Mouse (Mus musculus): ENCODE measurements around the gene Neu1.

Neu1 gene

GRCm38 (mm10) chr17:34902895-34903294 is 28.2 kb upstream of the Neu1 start:
- no peak for DNase-seq (ENCODE audit: low spot score)

GRCm38 (mm10) chr17:34910982-34911381 is 20.1 kb upstream of the Neu1 start:
- DNase-seq (ENCODE audit: low spot score): no peak

- DNase-seq (ENCODE audit: low spot score): no peak
Measured at GRCm38 (mm10) chr17:34911945-34912351, 19.1 kb upstream of the Neu1 start.

GRCm38 (mm10) chr17:34913930-34914665 is 17.0 kb upstream of the Neu1 start, which contains the start of gene Slc44a4:
TSS of gene Slc44a4 (plus strand) at chr17:34914466.
- no peak for DNase-seq (ENCODE audit: low spot score)

GRCm38 (mm10) chr17:34915410-34915831 is 15.6 kb upstream of the Neu1 start:
- no peak for DNase-seq (ENCODE audit: low spot score)

GRCm38 (mm10) chr17:34916316-34916715 is 14.7 kb upstream of the Neu1 start:
- DNase-seq (ENCODE audit: low spot score): no peak

GRCm38 (mm10) chr17:34917188-34917587 is 13.9 kb upstream of the Neu1 start:
- DNase-seq (ENCODE audit: low spot score): no peak

GRCm38 (mm10) chr17:34922939-34923338 is 8.1 kb upstream of the Neu1 start:
- DNase-seq (ENCODE audit: low spot score): no peak

GRCm38 (mm10) chr17:34924258-34924657 is 6.8 kb upstream of the Neu1 start:
- no peak for DNase-seq (ENCODE audit: low spot score)

- DNase-seq (ENCODE audit: low spot score): no peak
Measured at GRCm38 (mm10) chr17:34927306-34928019, 3.6 kb upstream of the Neu1 start.

GRCm38 (mm10) chr17:34928841-34929240 is 2.2 kb upstream of the Neu1 start:
- no peak for DNase-seq (ENCODE audit: low spot score)

GRCm38 (mm10) chr17:34931735-34932098 is 664 bp downstream of the Neu1 start:
- DNase-seq (ENCODE audit: low spot score): no peak

- DNase-seq (ENCODE audit: low spot score): no peak
Measured at GRCm38 (mm10) chr17:34932287-34932686, 1.2 kb downstream of the Neu1 start.

GRCm38 (mm10) chr17:34934031-34934430 is 3.0 kb downstream of the Neu1 start:
- DNase-seq (ENCODE audit: low spot score): no peak

GRCm38 (mm10) chr17:34934830-34935229 is 3.8 kb downstream of the Neu1 start:
- DNase-seq (ENCODE audit: low spot score): no peak

- no peak for DNase-seq (ENCODE audit: low spot score)
Measured at GRCm38 (mm10) chr17:34937960-34938505, 7.0 kb downstream of the Neu1 start.

- DNase-seq (ENCODE audit: low spot score): no peak
Measured at GRCm38 (mm10) chr17:34941344-34942041, 10.4 kb downstream of the Neu1 start.

GRCm38 (mm10) chr17:34943128-34943815 is 12.2 kb downstream of the Neu1 start:
- no peak for DNase-seq (ENCODE audit: low spot score)

- DNase-seq (ENCODE audit: low spot score): no peak
Measured at GRCm38 (mm10) chr17:34944362-34944761, 13.3 kb downstream of the Neu1 start.

- no peak for DNase-seq (ENCODE audit: low spot score)
Measured at GRCm38 (mm10) chr17:34946486-34947140, 15.6 kb downstream of the Neu1 start.

- no peak for DNase-seq (ENCODE audit: low spot score)
Measured at GRCm38 (mm10) chr17:34947606-34948005, 16.6 kb downstream of the Neu1 start.
